Mouse (Mus musculus): ENCODE measurements around the gene Tnks2.

The Tnks2 gene

DNA sequence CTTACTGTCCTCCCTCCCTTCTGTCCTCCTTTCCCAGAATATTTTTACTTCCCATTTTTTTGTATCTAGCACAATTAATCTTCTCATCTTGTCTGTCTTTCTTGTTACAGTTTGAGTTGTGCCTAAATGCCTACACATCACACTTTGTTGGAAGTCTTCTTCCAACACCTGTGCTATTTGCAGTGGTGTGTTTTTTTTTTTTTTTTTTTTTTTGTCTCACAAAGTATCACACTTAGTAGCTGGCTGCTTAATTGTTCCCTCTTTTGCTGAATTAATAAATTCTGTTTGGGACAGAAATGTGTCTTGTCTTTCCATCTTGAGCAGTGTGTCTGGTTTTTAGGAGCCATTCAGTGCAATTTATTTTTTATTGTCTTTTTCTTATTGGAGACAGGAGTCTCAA is 95.8 kb downstream of the Tnks2 start:
- in situ Hi-C loops (cut with MboI, MseI), result no loop called here

DNA sequence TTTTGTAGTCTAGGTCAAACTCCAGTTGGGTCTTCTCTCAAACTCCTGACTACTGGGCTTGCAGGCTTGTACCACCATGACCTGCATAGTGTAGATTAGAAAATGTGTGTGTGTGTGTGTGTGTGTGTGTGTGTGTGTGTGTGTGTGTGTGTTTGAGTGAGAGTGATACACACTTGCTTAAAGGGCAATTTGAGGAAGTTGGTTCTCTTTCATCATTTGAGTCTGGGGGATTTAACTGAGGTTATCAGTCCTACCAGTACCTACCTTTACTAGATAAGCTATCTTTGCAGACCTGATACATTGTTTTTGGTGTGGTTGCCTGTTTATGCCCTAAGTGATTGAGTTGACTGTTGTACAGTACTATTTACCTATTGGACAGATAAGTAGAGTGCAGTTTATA is 98.1 kb downstream of the Tnks2 start:
- in situ Hi-C loops (cut with MboI, MseI), result no loop called here

DNA sequence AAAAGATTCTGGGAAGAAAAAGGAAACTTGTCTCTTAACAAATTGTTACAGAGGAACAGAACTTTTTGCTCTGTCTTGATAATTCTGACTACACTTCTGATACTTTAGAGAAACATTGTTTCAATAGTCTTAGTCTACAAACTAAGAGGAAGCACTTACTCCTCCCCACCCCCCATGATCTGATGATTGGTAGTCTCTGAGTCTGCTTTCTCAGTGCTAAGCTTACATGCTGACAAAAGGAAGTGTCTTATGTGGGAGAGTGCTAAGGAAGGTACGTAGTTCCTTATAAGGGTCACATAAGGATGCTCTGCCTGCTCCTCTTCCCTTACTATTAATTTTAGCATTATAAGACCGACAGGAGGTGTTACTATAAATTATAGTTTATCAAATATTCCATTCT is 98.6 kb downstream of the Tnks2 start:
- in situ Hi-C loops (cut with MboI, MseI), result no loop called here

DNA sequence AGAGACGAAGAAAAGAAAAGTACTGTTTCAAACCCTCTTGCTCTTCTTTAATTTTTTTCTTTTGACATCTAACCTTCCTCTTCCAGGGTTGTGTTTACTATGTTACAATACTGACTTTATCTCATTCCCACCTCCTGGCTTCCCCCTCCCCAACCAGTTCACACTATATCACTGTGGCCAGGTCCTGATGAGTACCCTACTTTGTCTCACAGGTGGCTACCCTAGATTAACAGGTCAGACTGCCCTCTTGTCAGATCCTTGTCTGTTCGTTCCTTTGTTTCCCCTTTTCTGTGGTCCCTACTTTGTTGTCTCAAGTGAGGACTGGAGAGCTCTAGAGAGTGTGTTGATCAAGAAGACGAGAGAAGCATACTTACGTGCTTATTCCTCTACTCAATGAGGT is 102.3 kb downstream of the Tnks2 start:
- in situ Hi-C loops (cut with MboI, MseI), result no loop called here

GRCm38 (mm10) chr19:36938008-36938407 is 104.0 kb downstream of the Tnks2 start:
- in situ Hi-C loops (cut with MboI, MseI), result no loop called here

DNA sequence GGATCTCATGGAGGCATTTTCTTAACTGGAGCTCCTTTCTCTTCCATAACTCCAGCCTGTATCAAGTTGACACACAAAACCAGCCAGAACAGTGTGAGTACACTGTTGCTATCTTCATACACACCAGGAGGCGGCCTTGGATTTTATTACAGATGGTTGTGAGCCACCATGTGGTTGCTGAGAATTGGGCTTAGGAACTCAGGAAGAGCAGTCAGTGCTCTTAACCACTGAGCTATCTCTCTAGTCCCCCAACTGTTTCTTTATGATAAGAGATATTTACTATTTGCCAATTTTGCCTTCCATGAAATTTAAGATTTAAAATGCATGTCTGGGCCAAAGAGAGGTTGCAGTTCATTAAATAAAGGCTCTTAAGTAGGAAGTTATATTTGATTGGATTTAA is 106.0 kb downstream of the Tnks2 start:
- in situ Hi-C loops (cut with MboI, MseI), result no loop called here

All from T-helper 17 cell (primary cell).